Mouse (Mus musculus) embryonic fibroblast, embryonic 13.5 days (primary cell): ENCODE measurements at regions not wholly inside any gene's neighbourhood (a gene's known extent, or its start where the extent isn't known, plus 50 kb on each side); places are given as distances from the start of the nearest gene placed in this dataset.

ENCODE experiments used
- CTCF ChIP-seq: IDR thresholded peaks from 2 replicates; pipeline ENCODE4 v1.5.1; 2011; ENCODE audit warnings: mild to moderate bottlenecking, control low read depth, low read length, moderate library complexity, borderline replicate concordance; ENCODE audit not compliant: insufficient read depth
- POLR2A ChIP-seq: IDR thresholded peaks from 2 replicates; pipeline ENCODE4 v1.6.1; 2011; ENCODE audit warnings: low read depth, mild to moderate bottlenecking, control low read depth, low read length, moderate library complexity

DNA sequence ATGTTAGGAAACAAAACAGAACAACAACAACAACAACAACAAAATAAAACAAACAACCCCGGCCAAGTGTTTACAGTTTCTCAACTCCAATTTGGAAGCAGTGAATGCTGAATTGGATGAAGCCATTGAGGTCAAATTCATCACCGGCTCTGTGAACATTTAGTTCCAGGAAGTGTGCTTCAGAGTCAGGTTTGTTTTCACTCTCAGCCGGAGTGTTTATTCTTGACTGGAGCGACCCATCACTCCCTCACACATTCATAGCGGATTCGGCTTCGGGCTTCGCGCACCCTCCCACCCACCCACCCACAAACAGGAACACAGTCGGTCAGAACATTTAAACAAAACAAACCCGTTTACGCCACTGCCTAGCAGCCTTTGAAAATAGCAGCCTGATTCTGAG is 324.0 kb downstream of the Mtx2 start:
- TF ChIP-seq CTCF (no peak), POLR2A (no peak)
